Mouse (Mus musculus): ENCODE data around the gene Stk24. TPM values are rescaled to one million over a fixed set of nuclear protein-coding genes. Genes with fewer than 3 reads are reported as not detected.
A peak's percentile ranks its signal among the peaks of the same experiment; 100 is the strongest.

The Stk24 gene
- polyA plus RNA-seq, 1 experiment from 2014 or later: 26.1 TPM

DNA sequence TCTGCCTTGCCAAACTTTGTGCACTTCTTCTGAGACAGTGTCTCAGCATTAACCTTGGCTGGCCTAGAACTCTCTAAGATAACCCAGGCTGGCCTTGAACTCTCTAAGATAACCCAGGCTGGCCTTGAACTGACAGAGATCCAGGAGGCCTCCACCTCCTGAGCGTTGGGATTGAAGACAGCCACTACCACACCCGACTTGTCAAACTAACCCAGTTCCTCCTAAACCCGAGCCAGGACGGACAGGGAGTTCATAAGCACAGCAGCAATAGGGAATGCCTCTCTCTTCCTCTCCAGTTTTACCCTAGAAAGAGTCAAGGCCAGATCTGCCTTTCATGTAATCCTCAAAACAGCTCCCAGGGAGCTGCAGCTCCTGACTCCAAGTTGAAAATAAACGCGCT lies 3.2 kb downstream of the Stk24 start:
- H3K4me3 ChIP-seq: no peak overlapping the region
- no peak overlapping the region for H3K9ac ChIP-seq
- no peaks in the 10 kb centered on the region for H3K27me3 ChIP-seq
- no peak for ATAC-seq
- H3K27ac ChIP-seq: no peak overlapping the region
- peak overlapping the region; percentile 5; the same call in 1 of the 2 replicates for H3K4me2 ChIP-seq
- 85% methylated on average over 6 of the region's 6 CpGs for WGBS
- H3K36me3 ChIP-seq (ENCODE audit: poor library complexity, severe bottlenecking): 0 out of 2 replicates have a peak, but pooled peaks cover 4% of the 10 kb centered on the region
- H3K9me3 ChIP-seq (replicated peaks): no peaks in the 10 kb centered on the region
- peaks cover 42% of the 10 kb centered on the region for H3K4me1 ChIP-seq

DNA sequence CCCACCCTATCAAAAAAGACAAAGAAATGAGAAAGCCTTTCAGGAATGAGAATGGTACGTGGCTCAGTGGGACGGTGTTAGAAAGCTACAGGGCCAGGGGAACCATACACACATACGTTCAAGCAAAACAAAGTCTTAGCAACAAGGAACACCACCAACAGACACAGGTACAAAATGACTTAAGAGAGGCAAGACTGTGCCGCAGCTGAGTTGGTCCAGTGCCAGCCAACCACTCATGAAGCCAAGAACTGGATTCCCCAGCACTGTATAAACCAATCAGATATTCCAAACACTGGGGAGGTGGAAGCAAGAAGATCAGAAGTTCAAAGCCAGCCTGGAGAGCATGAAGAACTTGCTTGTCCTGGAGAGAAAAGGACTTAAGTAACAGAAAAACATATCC lies 5.9 kb downstream of the Stk24 start:
- Histone ChIP-seq H3K4me1 (peaks cover 50% of the 10 kb centered on the region), H3K27me3 (no peaks in the 10 kb centered on the region), H3K9me3 (replicated peaks) (no peaks in the 10 kb centered on the region), H3K27ac (no peak overlapping the region), H3K36me3 (ENCODE audit: poor library complexity, severe bottlenecking) (0 out of 2 replicates have a peak, but pooled peaks cover 4% of the 10 kb centered on the region), H3K4me3 (no peak overlapping the region), H3K4me2 (no peak overlapping the region), H3K9ac (no peak overlapping the region)
- 77% methylated on average over 4 of the region's 4 CpGs for WGBS
- ATAC-seq: no peak

- ATAC-seq: no peak
- no peak overlapping the region for H3K4me2 ChIP-seq
- no peak overlapping the region for H3K4me3 ChIP-seq
- H3K9me3 ChIP-seq (replicated peaks): no peaks in the 10 kb centered on the region
- H3K27ac ChIP-seq: no peak overlapping the region
- H3K9ac ChIP-seq: no peak overlapping the region
- WGBS: 92% methylated on average over 9 of the region's 9 CpGs
- no peaks in the 10 kb centered on the region for H3K27me3 ChIP-seq
- peaks cover 56% of the 10 kb centered on the region for H3K4me1 ChIP-seq
- 0 out of 2 replicates have a peak, but pooled peaks cover 4% of the 10 kb centered on the region for H3K36me3 ChIP-seq (ENCODE audit: poor library complexity, severe bottlenecking)
Measured at GRCm38 (mm10) chr14:121373020-121373419, 6.8 kb downstream of the Stk24 start.

DNA sequence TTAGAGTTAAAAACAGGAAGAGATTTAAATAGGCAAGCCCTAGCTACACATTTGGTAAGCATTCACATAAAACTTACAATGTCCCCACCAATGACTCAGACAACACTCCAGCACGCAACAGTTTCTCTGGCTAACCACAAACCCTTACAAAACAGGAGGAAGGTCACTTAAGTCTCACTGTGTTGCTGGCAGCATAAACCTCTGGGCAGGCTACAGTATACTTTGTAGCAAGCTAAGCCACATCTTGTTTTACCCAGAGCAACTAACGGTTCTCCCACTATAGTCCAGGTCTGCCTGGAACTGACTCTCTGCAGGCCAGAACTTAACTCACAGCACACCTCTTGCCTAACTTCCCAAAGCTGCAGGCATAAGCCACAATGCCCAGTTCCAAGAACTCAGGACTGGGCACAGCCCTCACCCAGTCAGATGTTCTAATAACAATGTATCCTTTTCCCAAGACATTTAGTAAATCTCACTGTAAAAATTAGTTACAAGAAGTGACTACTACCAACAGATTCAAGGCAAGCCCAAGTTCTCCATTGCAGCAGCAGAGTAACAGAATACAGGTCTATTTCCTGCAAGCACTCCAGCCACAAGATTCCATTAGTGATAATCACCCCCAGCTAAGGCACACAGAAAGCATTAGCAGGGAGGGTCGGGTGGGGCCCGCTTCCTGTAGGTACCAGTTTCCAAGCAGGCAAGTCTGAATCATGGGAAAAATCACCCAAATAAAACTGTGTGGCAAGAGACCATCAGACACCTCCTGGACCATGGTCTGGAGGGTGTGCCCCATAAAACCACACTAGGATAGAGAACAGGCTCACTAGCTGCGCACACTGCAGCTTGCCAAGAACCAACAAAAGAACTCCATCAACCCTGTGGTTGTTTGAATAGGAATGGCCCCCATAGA lies 7.6 kb downstream of the Stk24 start:
- no peaks in the 10 kb centered on the region for H3K9me3 ChIP-seq (replicated peaks)
- 87% methylated on average over 5 of the region's 5 CpGs for WGBS
- H3K27me3 ChIP-seq: no peaks in the 10 kb centered on the region
- H3K4me1 ChIP-seq: peaks cover 51% of the 10 kb centered on the region
- H3K4me3 ChIP-seq: no peak overlapping the region
- H3K4me2 ChIP-seq: no peak overlapping the region
- no peak overlapping the region for H3K27ac ChIP-seq
- H3K9ac ChIP-seq: no peak overlapping the region
- no peak for ATAC-seq
- 0 out of 2 replicates have a peak, but pooled peaks cover 4% of the 10 kb centered on the region for H3K36me3 ChIP-seq (ENCODE audit: poor library complexity, severe bottlenecking)

DNA sequence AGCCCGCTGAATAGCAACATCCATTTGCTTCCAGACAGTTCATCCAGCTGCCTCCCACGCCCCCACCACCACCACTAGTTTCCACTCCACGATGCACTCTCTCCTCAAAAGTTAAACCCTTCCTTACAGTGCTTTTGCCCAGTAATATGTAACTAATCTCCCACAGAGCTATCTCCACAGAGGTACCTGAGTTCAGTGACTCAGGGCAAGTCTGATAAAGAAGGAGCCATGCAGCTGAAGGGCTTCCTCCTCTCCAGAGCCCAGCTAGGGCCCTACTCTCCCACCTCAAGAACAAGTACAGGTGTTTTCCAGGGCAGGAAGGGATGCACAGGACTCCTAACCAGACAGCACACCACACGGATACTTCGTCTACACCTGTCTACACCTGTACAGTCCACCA lies 10.4 kb downstream of the Stk24 start:
- H3K9me3 ChIP-seq (replicated peaks): no peaks in the 10 kb centered on the region
- WGBS: 49% methylated on average over 5 of the region's 5 CpGs
- no peak overlapping the region; the same call in 1 of the 2 replicates for H3K27ac ChIP-seq
- H3K4me2 ChIP-seq: no peak overlapping the region
- 0 out of 2 replicates have a peak, but pooled peaks cover 4% of the 10 kb centered on the region for H3K36me3 ChIP-seq (ENCODE audit: poor library complexity, severe bottlenecking)
- H3K9ac ChIP-seq: no peak overlapping the region
- H3K4me1 ChIP-seq: peaks cover 51% of the 10 kb centered on the region
- H3K27me3 ChIP-seq: no peaks in the 10 kb centered on the region
- no peak for ATAC-seq
- H3K4me3 ChIP-seq: no peak overlapping the region

GRCm38 (mm10) chr14:121368108-121368705 lies 11.6 kb downstream of the Stk24 start:
- ATAC-seq: no peak
- no peaks in the 10 kb centered on the region for H3K9me3 ChIP-seq (replicated peaks)

GRCm38 (mm10) chr14:121365991-121366728 lies 13.7 kb downstream of the Stk24 start:
- Histone ChIP-seq H3K27me3 (no peaks in the 10 kb centered on the region), H3K4me3 (no peak overlapping the region), H3K4me2 (no peak overlapping the region), H3K9ac (peak overlapping the region; percentile 40; the same call in 1 of the 2 replicates), H3K27ac (no peak overlapping the region), H3K9me3 (replicated peaks) (no peaks in the 10 kb centered on the region), H3K36me3 (ENCODE audit: poor library complexity, severe bottlenecking) (peaks cover 12% of the 10 kb centered on the region), H3K4me1 (peaks cover 46% of the 10 kb centered on the region)
- 72% methylated on average over 17 of the region's 17 CpGs for WGBS
- peak; percentile 39; the same call in 1 of the 2 replicates for ATAC-seq

More at GRCm38 (mm10) chr14:121368108-121368705, 11.6 kb downstream of the Stk24 start:
- H3K27ac ChIP-seq: no peak overlapping the region
- no peak overlapping the region for H3K4me3 ChIP-seq
- H3K9ac ChIP-seq: no peak overlapping the region
- 50% methylated on average over 4 of the region's 4 CpGs for WGBS
- no peak overlapping the region for H3K4me2 ChIP-seq
- H3K27me3 ChIP-seq: no peaks in the 10 kb centered on the region
- peaks cover 46% of the 10 kb centered on the region for H3K4me1 ChIP-seq
- 0 out of 2 replicates have a peak, but pooled peaks cover 4% of the 10 kb centered on the region for H3K36me3 ChIP-seq (ENCODE audit: poor library complexity, severe bottlenecking)

DNA sequence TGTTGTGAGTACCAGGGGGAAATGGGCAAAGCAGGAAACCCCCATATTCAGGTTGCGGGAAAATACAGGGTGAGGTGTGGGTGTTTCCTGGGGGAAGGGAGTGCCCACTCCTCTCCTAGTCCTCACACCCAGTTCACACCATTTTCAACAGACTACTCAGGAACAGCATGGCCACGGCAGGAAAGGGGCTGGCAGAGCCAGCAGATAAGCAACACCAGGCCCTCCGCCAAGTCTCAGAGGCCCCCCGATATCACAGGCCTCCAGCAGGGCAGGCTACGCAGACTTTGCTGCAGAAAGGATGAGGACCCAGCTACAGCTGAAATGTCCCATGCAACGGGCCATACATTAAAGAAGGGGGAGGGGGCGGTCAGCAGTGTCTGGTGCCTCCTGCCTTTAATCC lies 14.4 kb downstream of the Stk24 start:
- Histone ChIP-seq H3K9me3 (replicated peaks) (no peaks in the 10 kb centered on the region), H3K27ac (no peak overlapping the region), H3K9ac (0 out of 2 replicates have a peak overlapping the region, but pooled peaks have one; percentile 40), H3K4me3 (no peak overlapping the region), H3K27me3 (no peaks in the 10 kb centered on the region), H3K4me1 (peaks cover 43% of the 10 kb centered on the region), H3K36me3 (ENCODE audit: poor library complexity, severe bottlenecking) (peaks cover 12% of the 10 kb centered on the region), H3K4me2 (no peak overlapping the region)
- 0 out of 2 replicates have a peak, but pooled peaks have one; percentile 34 for ATAC-seq
- WGBS: 80% methylated on average over 7 of the region's 7 CpGs

GRCm38 (mm10) chr14:121364282-121364681 lies 15.5 kb downstream of the Stk24 start:
- Histone ChIP-seq H3K9me3 (replicated peaks) (no peaks in the 10 kb centered on the region), H3K36me3 (ENCODE audit: poor library complexity, severe bottlenecking) (peaks cover 12% of the 10 kb centered on the region), H3K9ac (no peak overlapping the region), H3K4me2 (no peak overlapping the region), H3K27ac (no peak overlapping the region), H3K27me3 (no peaks in the 10 kb centered on the region), H3K4me1 (peaks cover 38% of the 10 kb centered on the region), H3K4me3 (no peak overlapping the region)
- WGBS: 97% methylated on average over 7 of the region's 7 CpGs
- no peak for ATAC-seq

DNA sequence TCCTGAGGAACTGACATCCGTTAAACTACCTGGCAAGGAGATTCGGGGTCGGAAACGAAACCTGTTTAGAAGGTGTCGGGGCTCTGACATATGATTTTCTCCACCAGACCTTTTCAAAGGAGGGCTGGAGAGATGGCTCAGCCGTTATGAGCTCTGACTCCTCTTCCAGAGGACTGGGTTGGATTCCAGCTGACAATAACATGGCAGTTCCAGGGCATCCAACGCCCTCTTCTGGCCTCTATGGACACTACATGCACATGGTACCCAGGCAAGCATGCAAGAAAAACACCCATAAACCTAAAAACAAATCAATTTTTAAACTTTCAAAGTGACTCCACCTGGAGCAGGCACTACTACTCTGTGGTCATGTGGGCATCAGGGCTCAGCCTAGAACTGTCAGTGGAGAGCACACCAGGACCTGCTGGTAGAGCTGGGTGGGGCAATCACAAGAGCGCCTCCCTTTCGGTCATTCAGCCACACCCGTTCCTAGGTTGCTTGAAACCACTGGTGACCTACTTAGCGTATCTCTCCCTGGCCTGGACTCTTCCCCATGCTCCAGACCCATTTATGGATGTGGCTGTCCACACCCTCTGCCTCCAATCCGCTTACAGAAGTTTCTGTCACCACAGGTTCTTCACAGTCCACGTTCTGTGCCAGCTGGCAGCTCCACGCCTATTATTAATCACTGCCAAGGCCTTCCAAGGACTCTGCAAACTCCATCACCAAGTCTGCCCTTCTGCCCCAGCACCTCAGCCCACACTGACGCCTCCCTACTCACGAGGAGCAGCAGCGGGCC lies 18.3 kb downstream of the Stk24 start:
- ATAC-seq: no peak
- Histone ChIP-seq H3K27me3 (no peaks in the 10 kb centered on the region), H3K9ac (no peak overlapping the region), H3K36me3 (ENCODE audit: poor library complexity, severe bottlenecking) (peaks cover 12% of the 10 kb centered on the region), H3K9me3 (replicated peaks) (no peaks in the 10 kb centered on the region), H3K4me1 (peaks cover 28% of the 10 kb centered on the region), H3K27ac (no peak overlapping the region), H3K4me2 (no peak overlapping the region), H3K4me3 (no peak overlapping the region)
- WGBS: 90% methylated on average over 17 of the region's 17 CpGs

DNA sequence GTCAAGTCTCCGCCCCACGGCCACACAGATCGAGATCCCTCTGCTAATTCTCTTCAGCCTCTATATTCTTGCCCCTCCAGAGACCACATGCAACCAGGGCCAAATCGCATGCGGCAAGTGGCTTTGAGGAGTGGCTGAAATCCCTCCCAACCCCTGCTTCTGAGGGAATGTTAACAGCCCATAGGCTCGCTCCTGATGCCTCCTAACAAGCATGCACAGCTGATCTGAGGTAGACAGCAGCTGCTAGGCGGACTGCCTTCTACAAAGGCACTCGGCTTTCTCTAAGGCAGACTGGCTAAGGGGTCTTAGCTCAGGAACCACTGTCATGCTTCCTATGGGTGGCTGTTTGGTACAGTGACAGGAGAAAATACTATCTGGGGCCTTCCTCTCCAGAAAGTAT lies 20.0 kb downstream of the Stk24 start:
- Histone ChIP-seq H3K27me3 (no peaks in the 10 kb centered on the region), H3K27ac (no peak overlapping the region), H3K4me3 (no peak overlapping the region), H3K9ac (no peak overlapping the region), H3K4me1 (peaks cover 17% of the 10 kb centered on the region), H3K36me3 (ENCODE audit: poor library complexity, severe bottlenecking) (peaks cover 12% of the 10 kb centered on the region), H3K4me2 (no peak overlapping the region), H3K9me3 (replicated peaks) (no peaks in the 10 kb centered on the region)
- WGBS: 81% methylated on average over 8 of the region's 8 CpGs
- no peak for ATAC-seq

Data from forebrain, embryonic 13.5 days (tissue).